Mouse (Mus musculus): ENCODE data around the gene Edn2. TPM values are rescaled to one million over a fixed set of nuclear protein-coding genes. Genes with fewer than 3 reads are reported as not detected.

Edn2 gene
- polyA plus RNA-seq, 1 experiment, result 0.27 TPM

DNA sequence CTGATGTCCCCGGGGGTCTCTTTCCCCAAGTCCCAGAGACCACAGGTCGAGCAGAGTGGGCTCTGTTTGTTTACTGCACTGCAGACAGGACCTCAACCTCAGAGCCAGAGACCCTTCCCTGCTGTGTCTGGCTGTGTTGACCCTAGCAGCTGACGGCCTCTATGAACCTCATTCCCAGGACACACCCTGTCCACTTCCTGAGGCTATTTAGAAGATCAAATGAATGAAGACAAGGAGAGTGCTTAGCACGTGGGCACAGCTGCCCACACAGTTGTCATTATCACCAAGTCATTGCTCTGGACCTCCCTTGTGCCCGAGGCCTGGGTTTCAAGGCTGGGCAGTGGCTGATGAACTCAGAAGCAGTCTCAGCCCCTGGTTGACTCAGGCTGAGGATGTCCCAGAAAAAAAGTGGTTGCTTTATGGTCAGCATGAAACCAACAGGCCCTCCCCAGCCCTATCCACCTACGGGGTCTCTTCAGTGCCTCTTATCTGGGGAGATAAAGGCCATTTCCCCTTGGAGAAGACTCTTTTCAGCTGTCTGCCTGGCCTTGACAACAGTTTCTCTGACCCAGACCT lies 10.6 kb upstream of the Edn2 start:
- H3K4me1 ChIP-seq (ENCODE audit: control insufficient read depth, insufficient read depth, low read length), result peaks cover 7% of the 10 kb centered on the region
- no peak overlapping the region for H3K4me3 ChIP-seq (replicated peaks; ENCODE audit: extremely low read depth, low read depth, low read length)
- TF ChIP-seq POLR2A (IDR thresholded peaks at IDR 0.05; ENCODE audit: borderline replicate concordance, extremely low read depth, low read depth, low read length) (no peak), CTCF (IDR thresholded peaks at IDR 0.05; ENCODE audit: insufficient read depth, low read length) (no peak)
- WGBS, result 63% methylated on average over 6 of the region's 6 CpGs
- DNase-seq, result no peak

DNA sequence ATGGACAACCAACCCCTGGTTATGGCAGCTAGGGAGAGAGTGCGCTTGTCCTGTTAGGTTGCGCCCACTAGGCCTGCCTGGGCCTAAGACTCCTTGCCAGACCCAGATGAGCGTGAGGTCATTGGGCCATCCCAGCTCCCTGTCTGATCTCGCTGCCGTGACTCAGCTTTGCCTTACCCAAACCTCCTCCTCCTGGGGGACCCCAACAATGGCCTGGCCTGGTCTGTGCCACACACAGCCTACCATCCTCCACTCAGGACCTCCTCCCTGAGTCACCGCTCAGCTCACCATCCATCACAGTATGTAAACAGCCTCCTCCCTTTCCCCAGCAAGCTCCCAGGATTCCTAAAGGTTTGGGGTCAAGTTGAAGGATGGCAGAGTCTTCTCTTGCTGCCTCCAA lies 9.1 kb upstream of the Edn2 start:
- DNase-seq, result no peak
- H3K4me3 ChIP-seq (replicated peaks; ENCODE audit: extremely low read depth, low read depth, low read length), result no peak overlapping the region
- TF ChIP-seq POLR2A (IDR thresholded peaks at IDR 0.05; ENCODE audit: borderline replicate concordance, extremely low read depth, low read depth, low read length), result no peak
- TF ChIP-seq CTCF (IDR thresholded peaks at IDR 0.05; ENCODE audit: insufficient read depth, low read length), result no peak
- peaks cover 6% of the 10 kb centered on the region for H3K4me1 ChIP-seq (ENCODE audit: control insufficient read depth, insufficient read depth, low read length)
- WGBS, result 95% methylated on average over 6 of the region's 6 CpGs

DNA sequence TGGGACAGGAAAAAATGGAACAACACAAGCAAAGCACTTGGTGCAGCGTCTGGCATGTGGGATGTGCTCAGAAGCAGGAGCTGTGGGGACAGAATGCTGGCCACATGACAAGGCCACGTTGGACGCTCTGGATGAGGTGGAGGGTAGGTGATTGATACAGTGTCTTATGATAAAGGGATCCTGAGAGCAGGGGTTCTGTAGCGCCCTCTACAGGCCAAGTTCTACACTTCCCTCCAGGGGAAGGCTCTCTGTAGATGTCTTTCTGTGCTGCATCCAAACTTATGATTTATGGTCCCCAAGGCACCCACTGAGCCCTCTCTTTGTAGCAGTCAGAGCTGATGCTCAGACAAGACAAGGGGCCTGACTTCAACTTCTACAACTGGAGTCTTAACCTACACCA lies 8.4 kb upstream of the Edn2 start:
- TF ChIP-seq POLR2A (IDR thresholded peaks at IDR 0.05; ENCODE audit: borderline replicate concordance, extremely low read depth, low read depth, low read length), result no peak
- TF ChIP-seq CTCF (IDR thresholded peaks at IDR 0.05; ENCODE audit: insufficient read depth, low read length), result 0 out of 2 replicates have a peak, but pooled peaks have one; percentile 11

DNA sequence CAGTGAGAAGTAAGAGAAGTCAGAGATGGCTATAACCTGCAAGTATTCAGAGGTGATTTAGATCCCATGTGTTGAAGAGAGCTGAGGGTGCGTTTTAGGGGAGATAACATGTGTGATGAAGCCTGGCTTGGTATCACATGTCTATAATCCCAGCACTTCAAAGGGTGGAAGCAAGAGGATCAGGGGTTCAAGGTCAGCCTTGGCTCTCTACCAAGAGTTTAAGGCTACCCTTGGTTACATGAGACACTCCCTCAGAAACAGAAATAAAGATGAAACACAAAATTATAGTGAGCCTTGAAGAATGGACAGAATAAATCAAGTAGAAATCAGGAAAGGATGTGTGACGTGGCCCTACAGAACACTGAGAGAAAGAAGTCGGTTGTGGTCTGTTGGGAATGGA lies 7.3 kb upstream of the Edn2 start:
- Histone ChIP-seq H3K4me3 (replicated peaks; ENCODE audit: extremely low read depth, low read depth, low read length) (no peak overlapping the region), H3K4me1 (ENCODE audit: control insufficient read depth, insufficient read depth, low read length) (peaks cover 5% of the 10 kb centered on the region)
- WGBS, result 82% methylated on average over 3 of the region's 3 CpGs
- no peak for TF ChIP-seq POLR2A (IDR thresholded peaks at IDR 0.05; ENCODE audit: borderline replicate concordance, extremely low read depth, low read depth, low read length)
- no peak for TF ChIP-seq CTCF (IDR thresholded peaks at IDR 0.05; ENCODE audit: insufficient read depth, low read length)
- DNase-seq, result no peak

More for the DNA sequence above, 8.4 kb upstream of the Edn2 start:
- peaks cover 6% of the 10 kb centered on the region for H3K4me1 ChIP-seq (ENCODE audit: control insufficient read depth, insufficient read depth, low read length)
- 65% methylated on average over 4 of the region's 4 CpGs for WGBS
- H3K4me3 ChIP-seq (replicated peaks; ENCODE audit: extremely low read depth, low read depth, low read length), result no peak overlapping the region
- DNase-seq, result no peak

DNA sequence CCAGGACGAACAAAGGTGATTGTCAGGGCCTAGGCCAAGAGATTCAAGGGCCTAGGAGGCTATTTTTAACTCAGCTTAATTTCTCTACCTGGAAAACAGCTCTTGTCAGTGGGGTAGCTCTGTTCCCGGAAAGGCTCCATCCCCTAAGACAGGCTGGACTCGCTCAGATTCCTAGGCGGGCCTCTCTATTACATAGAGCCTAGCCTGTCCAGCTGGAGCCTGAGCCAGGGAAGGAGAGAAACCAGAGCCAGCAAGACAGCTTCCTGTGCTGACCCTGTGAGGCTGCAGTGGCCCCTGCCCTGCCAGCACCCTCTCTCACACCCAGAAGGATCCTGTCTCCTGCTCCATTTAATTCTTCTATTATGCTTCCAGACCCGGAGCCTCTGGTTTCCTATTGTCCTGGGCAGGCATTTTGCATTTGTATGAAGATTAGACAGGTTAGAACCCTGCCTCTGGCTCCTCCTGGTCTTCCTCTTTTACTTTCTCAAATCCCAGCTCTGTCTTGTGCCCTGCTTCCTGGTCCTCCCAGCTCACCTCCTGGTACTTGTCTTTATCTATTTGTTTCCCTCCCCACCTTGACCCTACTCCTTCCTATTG lies 2.2 kb upstream of the Edn2 start:
- 62% methylated on average over 5 of the region's 5 CpGs for WGBS
- Histone ChIP-seq H3K4me1 (ENCODE audit: control insufficient read depth, insufficient read depth, low read length) (0 out of 2 replicates have a peak, but pooled peaks cover 5% of the 10 kb centered on the region), H3K4me3 (replicated peaks; ENCODE audit: extremely low read depth, low read depth, low read length) (no peak overlapping the region)
- DNase-seq, result no peak
- no peak for TF ChIP-seq CTCF (IDR thresholded peaks at IDR 0.05; ENCODE audit: insufficient read depth, low read length)
- no peak for TF ChIP-seq POLR2A (IDR thresholded peaks at IDR 0.05; ENCODE audit: borderline replicate concordance, extremely low read depth, low read depth, low read length)

DNA sequence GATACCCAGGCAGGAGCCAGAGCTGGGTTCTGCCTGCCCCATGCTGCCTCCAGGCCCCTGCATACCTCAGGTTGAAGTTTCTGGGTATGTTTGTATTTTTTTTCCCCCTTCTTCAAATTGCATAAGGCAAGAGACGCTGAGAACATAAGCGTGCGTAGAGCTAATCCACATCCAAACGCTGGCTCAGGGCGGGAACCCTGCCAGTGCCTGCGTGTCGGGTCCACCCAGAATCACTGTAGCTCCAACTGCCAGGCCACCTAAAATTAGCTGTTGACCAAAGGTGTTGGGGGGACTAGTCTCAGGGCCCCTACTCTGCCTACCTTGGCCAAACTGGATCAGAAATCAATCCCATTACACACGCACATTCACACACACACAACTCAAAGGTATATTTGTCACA lies 1.6 kb downstream of the Edn2 start:
- 70% methylated on average over 8 of the region's 8 CpGs for WGBS
- no peak for TF ChIP-seq CTCF (IDR thresholded peaks at IDR 0.05; ENCODE audit: insufficient read depth, low read length)
- no peak for TF ChIP-seq POLR2A (IDR thresholded peaks at IDR 0.05; ENCODE audit: borderline replicate concordance, extremely low read depth, low read depth, low read length)
- no peak overlapping the region for H3K4me3 ChIP-seq (replicated peaks; ENCODE audit: extremely low read depth, low read depth, low read length)
- 0 out of 2 replicates have a peak, but pooled peaks cover 5% of the 10 kb centered on the region for H3K4me1 ChIP-seq (ENCODE audit: control insufficient read depth, insufficient read depth, low read length)
- DNase-seq, result no peak

DNA sequence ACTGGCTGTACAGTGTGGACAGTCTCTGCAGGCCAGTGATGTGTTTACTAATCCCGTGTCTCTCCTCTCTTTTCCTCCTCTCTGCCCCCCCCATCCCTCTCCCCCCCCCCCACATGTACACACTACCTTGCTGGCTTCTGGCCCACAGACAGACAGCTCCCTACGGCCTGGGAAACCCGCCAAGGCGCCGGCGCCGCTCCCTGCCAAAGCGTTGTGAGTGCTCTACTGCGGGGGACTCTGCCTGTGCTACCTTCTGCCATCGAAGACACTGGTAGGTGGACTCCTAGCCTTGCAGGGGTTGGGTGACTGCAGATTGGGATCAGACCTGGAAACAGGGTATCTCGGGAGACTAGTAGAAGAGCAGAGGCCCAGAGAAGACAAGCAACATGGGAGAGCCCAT lies 2.2 kb downstream of the Edn2 start:
- DNase-seq, result peak; percentile 48
- Histone ChIP-seq H3K4me1 (ENCODE audit: control insufficient read depth, insufficient read depth, low read length) (0 out of 2 replicates have a peak, but pooled peaks cover 5% of the 10 kb centered on the region), H3K4me3 (replicated peaks; ENCODE audit: extremely low read depth, low read depth, low read length) (no peak overlapping the region)
- TF ChIP-seq CTCF (IDR thresholded peaks at IDR 0.05; ENCODE audit: insufficient read depth, low read length), result no peak
- TF ChIP-seq POLR2A (IDR thresholded peaks at IDR 0.05; ENCODE audit: borderline replicate concordance, extremely low read depth, low read depth, low read length), result no peak
- 22% methylated on average over 11 of the region's 11 CpGs for WGBS

DNA sequence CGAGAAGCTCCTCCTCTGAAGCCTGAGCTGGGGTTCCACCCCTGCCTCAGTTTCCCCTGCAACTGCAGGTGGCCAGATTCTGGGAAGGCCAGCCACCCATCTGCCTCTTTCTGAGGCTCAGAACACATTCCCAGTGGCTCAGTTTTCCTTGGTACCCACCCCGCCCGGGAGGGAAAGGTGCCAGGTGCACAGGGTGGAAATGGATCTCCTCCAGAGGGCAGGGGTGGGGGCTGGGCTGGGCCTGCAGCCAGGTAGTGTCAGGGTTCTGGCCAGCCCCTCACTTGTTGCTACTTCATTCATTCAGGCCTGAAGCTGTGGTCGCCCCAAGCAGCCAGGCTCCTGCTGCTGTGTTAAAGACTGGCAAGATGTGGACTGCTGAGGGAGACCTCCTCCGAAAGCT lies 3.3 kb downstream of the Edn2 start:
- 78% methylated on average over 5 of the region's 5 CpGs for WGBS
- H3K4me1 ChIP-seq (ENCODE audit: control insufficient read depth, insufficient read depth, low read length), result 0 out of 2 replicates have a peak, but pooled peaks cover 5% of the 10 kb centered on the region
- TF ChIP-seq CTCF (IDR thresholded peaks at IDR 0.05; ENCODE audit: insufficient read depth, low read length), result no peak
- no peak for DNase-seq
- no peak overlapping the region for H3K4me3 ChIP-seq (replicated peaks; ENCODE audit: extremely low read depth, low read depth, low read length)

DNA sequence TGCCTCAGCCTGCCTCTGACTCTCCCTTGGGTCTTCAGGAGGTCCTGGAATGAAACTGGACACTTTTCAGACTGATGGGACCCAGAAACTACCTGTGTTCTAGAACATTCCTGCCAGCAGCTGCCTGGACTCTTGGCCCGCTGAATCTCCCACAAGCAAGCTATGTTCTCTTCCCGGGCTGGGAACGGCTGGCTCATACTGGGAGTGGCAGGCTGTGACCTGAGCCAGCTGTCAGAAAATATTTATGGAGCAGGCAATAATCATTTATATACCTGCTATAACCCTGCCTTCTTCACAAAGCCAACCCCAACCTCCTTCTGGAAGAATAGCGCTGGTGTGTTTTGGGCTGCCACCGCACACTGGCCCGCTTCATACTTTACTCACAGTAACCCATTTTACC lies 6.8 kb downstream of the Edn2 start:
- WGBS, result 80% methylated on average over 6 of the region's 6 CpGs
- Histone ChIP-seq H3K4me3 (replicated peaks; ENCODE audit: extremely low read depth, low read depth, low read length) (no peak overlapping the region), H3K4me1 (ENCODE audit: control insufficient read depth, insufficient read depth, low read length) (0 out of 2 replicates have a peak, but pooled peaks cover 5% of the 10 kb centered on the region)
- DNase-seq, result no peak
- TF ChIP-seq POLR2A (IDR thresholded peaks at IDR 0.05; ENCODE audit: borderline replicate concordance, extremely low read depth, low read depth, low read length), result no peak
- no peak for TF ChIP-seq CTCF (IDR thresholded peaks at IDR 0.05; ENCODE audit: insufficient read depth, low read length)

DNA sequence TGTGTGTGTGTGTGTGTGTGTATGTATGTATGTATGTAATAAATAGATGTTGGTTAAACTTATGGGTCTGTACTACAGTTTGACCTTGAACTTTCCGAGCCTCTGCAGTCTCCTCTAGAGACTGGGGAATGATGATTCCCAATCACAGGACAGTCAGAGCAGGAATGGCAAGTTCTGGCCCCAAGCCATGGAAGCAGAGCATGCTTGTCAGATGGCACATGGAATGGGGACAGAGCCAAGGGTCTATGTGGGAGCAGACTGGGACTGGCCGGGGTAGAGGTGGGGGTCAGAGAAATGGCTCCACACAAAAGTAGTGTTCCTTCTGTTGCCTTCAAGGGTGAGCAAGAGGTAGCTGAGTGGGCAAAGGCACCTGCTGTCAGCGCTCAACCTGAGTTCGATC lies 7.3 kb downstream of the Edn2 start:
- 91% methylated on average over 4 of the region's 4 CpGs for WGBS
- no peak for DNase-seq
- TF ChIP-seq POLR2A (IDR thresholded peaks at IDR 0.05; ENCODE audit: borderline replicate concordance, extremely low read depth, low read depth, low read length), result no peak
- no peak for TF ChIP-seq CTCF (IDR thresholded peaks at IDR 0.05; ENCODE audit: insufficient read depth, low read length)
- Histone ChIP-seq H3K4me1 (ENCODE audit: control insufficient read depth, insufficient read depth, low read length) (0 out of 2 replicates have a peak, but pooled peaks cover 4% of the 10 kb centered on the region), H3K4me3 (replicated peaks; ENCODE audit: extremely low read depth, low read depth, low read length) (no peak overlapping the region)
